In the genomic region with DNA sequence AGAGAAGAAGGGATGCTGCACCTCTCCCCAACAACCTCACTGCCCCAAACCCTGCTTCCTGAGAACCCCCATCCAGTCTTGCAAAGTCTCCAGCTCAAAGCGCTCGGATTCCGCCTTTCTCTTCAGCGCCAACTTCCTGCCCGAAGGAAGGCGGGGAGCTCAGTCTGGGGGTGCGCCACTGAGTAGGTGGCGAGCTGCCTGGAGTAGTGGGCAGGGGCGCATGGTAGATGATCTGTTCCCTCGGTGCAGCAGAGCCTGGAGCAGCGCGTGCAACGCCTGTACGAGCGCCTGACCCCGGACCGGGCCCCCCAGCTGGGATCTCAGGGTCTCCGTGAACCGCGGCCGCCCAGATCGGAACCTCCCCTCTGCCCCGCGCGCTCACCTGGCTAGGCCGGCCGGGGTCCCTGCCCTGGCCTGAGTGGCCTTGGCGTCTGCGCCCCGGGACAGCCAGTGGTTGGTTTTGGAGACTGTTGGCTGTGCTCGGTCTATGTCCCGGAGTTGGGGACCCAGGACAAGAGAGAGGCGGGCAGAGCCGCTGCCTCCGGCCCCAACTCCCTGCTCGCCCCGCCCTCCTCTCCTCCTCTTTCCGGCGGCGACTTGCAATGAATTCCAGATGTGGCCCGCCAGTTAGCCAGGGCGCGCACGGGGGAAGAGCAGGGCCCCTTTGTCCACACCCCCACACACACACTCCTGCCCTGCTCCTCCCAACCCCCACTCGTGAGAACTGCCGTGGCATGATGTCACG, we compare ENCODE assay signal across 8 mouse cellular contexts. TPM values are rescaled to one million over a fixed set of nuclear protein-coding genes. Genes with fewer than 3 reads are reported as not detected.
DNase-seq lines count a peak whose midpoint lies in the region; ATAC-seq lines count a peak whose summit lies in the region.

A gene (minus strand): TSS at position 566 of the 745 bp plus-strand sequence.

- ATAC-seq in common myeloid progenitor, adult 5-6 weeks (replicated peaks; ENCODE audit: low read depth, poor library complexity, severe bottlenecking): peak; percentile 69
- peak; percentile 46 for ATAC-seq in hindbrain, embryonic 15.5 days (ENCODE audit: low FRiP score, low read depth)

- H3K36me3 ChIP-seq in hindbrain, embryonic 15.5 days: no peaks in the 10 kb centered on the region
- peaks cover 16% of the 10 kb centered on the region for H3K36me3 ChIP-seq in megakaryocyte, embryonic 14.5 days (replicated peaks; ENCODE audit: low read length)

- no peaks in the 10 kb centered on the region for H3K9me3 ChIP-seq in hindbrain, embryonic 15.5 days
- no peaks in the 10 kb centered on the region for H3K9me3 ChIP-seq in megakaryocyte, embryonic 14.5 days

- H3K27ac ChIP-seq in hindbrain, embryonic 15.5 days (replicated peaks): peak within 1 kb of the TSS; percentile 69

- H3K4me1 ChIP-seq in hindbrain, embryonic 15.5 days (replicated peaks): peaks cover 34% of the 10 kb centered on the region
- H3K4me1 ChIP-seq in megakaryocyte, embryonic 14.5 days: peaks cover 81% of the 10 kb centered on the region

- H3K27me3 ChIP-seq in hindbrain, embryonic 15.5 days: no peaks in the 10 kb centered on the region
- H3K27me3 ChIP-seq in megakaryocyte, embryonic 14.5 days (replicated peaks): no peaks in the 10 kb centered on the region

- intact Hi-C loops in left cerebral cortex, postnatal 10 days (cut with DNase I): no loop called here

- peak within 1 kb of the TSS; percentile 98 for H3K4me2 ChIP-seq in hindbrain, embryonic 15.5 days

- WGBS in hindbrain, embryonic 15.5 days: under 1% methylated on average over 46 of the region's 47 CpGs

- H3K4me3 ChIP-seq in hindbrain, embryonic 15.5 days: peak within 1 kb of the TSS; percentile 75
- peak within 1 kb of the TSS; percentile 99 for H3K4me3 ChIP-seq in megakaryocyte, embryonic 14.5 days (replicated peaks)

- peak; percentile 97 for DNase-seq in R1 (ENCODE audit: low read depth, low spot score)
- peak; percentile 85 for DNase-seq in gastrocnemius, adult 18-20 months (ENCODE audit: low spot score)
- peak; percentile 27 to 93 for DNase-seq in left cerebral cortex, postnatal 10 days (ENCODE audit: extremely low spot score in 1 of 2, low spot score in 2 of 2)
- DNase-seq in right cerebral cortex, postnatal 10 days (ENCODE audit: low spot score in 2 of 2): peak; percentile 72 to 78
- peak; percentile 85 for DNase-seq in urinary bladder, postnatal 14 days (ENCODE audit: low spot score)

- H3K9ac ChIP-seq in hindbrain, embryonic 15.5 days: peak within 1 kb of the TSS; percentile 68

RNA-seq across cellular contexts. Expression of the gene that starts here (rescaled TPM):
- total RNA-seq in common myeloid progenitor, adult 5-6 weeks (2017): 1.4 and 2.2 TPM in 2 replicates
- 1 to 10 TPM in 1 of 2 experiments, under 1 TPM in 1; 0.68 to 1.9 TPM for total RNA-seq in gastrocnemius, adult 18-20 months (2021)
- polyA plus RNA-seq in hindbrain, embryonic 15.5 days (2015; fragmentation: Nextera tagmentation; extraction: Ambion mirVana): 8.5 and 10.8 TPM in 2 replicates
- total RNA-seq in left cerebral cortex, postnatal 10 days (2021): 1 to 10 TPM; 1.5 to 1.6 TPM
- 4.0 and 8.4 TPM in 2 replicates for polyA plus RNA-seq in megakaryocyte, embryonic 14.5 days (2012; ENCODE audit: insufficient read depth, low replicate concordance)

Comparison
In these comparisons a context has a peak if more than half of its experiments do, and no peak if none do; other contexts are left out.
1. Peak in every context shown above with its lines: DNase-seq, ATAC-seq, H3K4me3 ChIP-seq and H3K27ac ChIP-seq.